Mouse (Mus musculus) neural tube, embryonic 11.5 days (tissue): ENCODE data around the gene Oxld1. TPM values are rescaled to one million over a fixed set of nuclear protein-coding genes. Genes with fewer than 3 reads are reported as not detected.

ENCODE experiments used
- ATAC-seq: fragments of 200-750 bp; cut with Nextera tagmentation; 2 replicates; pipeline ENCODE4 v1.8.0; 2017; ENCODE audit warnings: moderate number of reproducible peaks, mild to moderate bottlenecking, moderate TSS enrichment, moderate library complexity; ENCODE audit not compliant: insufficient read depth, low FRiP score, low TSS enrichment
- DNase-seq: peaks from one replicate; pipeline ENCODE4 v3.0.0-alpha.2; 2015; ENCODE audit warnings: low spot score
- H3K27ac ChIP-seq: fragments of 300-500 bp; sonication (generic); 2 replicates; pipeline ENCODE4 v1.5.1; 2014; ENCODE audit warnings: low read depth, mild to moderate bottlenecking, low read length
- H3K27me3 ChIP-seq: fragments of 300-500 bp; sonication (generic); 2 replicates; pipeline ENCODE4 v1.6.1; 2014; ENCODE audit warnings: mild to moderate bottlenecking, low read length, mixed read lengths; ENCODE audit not compliant: control insufficient read depth, insufficient read depth
- H3K36me3 ChIP-seq: fragments of 300-500 bp; sonication (generic); 2 replicates; pipeline ENCODE4 v1.6.1; 2014; ENCODE audit warnings: mild to moderate bottlenecking, low read length, moderate library complexity, mixed read lengths; ENCODE audit not compliant: control insufficient read depth, insufficient read depth
- H3K4me1 ChIP-seq: fragments of 300-500 bp; sonication (generic); 2 replicates; pipeline ENCODE4 v1.6.1; 2014; ENCODE audit warnings: low read length, mixed read lengths; ENCODE audit not compliant: control insufficient read depth, insufficient read depth
- H3K4me2 ChIP-seq: fragments of 300-500 bp; sonication (generic); 2 replicates; pipeline ENCODE4 v1.6.1; 2014; ENCODE audit warnings: low read depth, mild to moderate bottlenecking, moderate library complexity
- H3K4me3 ChIP-seq: fragments of 300-500 bp; sonication (generic); 2 replicates; pipeline ENCODE4 v1.5.1; 2014; ENCODE audit warnings: low read depth, low read length
- H3K9ac ChIP-seq: fragments of 300-500 bp; sonication (generic); 2 replicates; pipeline ENCODE4 v1.6.1; 2014; ENCODE audit warnings: mild to moderate bottlenecking, low read length
- H3K9me3 ChIP-seq: fragments of 300-500 bp; sonication (generic); 2 replicates; pipeline ENCODE4 v1.6.1; 2016; ENCODE audit warnings: low read length; ENCODE audit not compliant: control insufficient read depth
- WGBS: fragments of 180-500 bp; shearing (Covaris S2); extraction: QIAGEN DNeasy Blood & Tissue Kit; methylation state at CpG from one replicate; pipeline ENCODE4 v1.1.7; 2014; 5-methylcytosine and 5-hydroxymethylcytosine counted together
- polyA plus RNA-seq: library from polyadenylated mRNA; unstranded; fragments of >200 nt; fragmentation: Nextera tagmentation; extraction: Ambion mirVana; gene quantifications from 2 replicates; pipeline ENCODE4 v1.2.1, GENCODE M21; 2014

Oxld1 gene
- 12.0 and 14.4 TPM in 2 replicates for polyA plus RNA-seq

GRCm38 (mm10) chr11:120457772-120458751 lies at the start of gene Oxld1, which contains the start of gene Ccdc137:
Gene Oxld1 (minus strand): TSS chr11:120458068.
Gene Ccdc137 (plus strand): TSS chr11:120458115.
- no peaks in the 10 kb centered on the region for H3K9me3 ChIP-seq
- peaks cover 13% of the 10 kb centered on the region; the same call in 1 of the 2 replicates for H3K36me3 ChIP-seq
- H3K4me2 ChIP-seq = peak within 1 kb of the TSS; percentile 96
- H3K27me3 ChIP-seq = no peaks in the 10 kb centered on the region
- DNase-seq = peak; percentile 84
- 5% methylated on average over 62 of the region's 62 CpGs for WGBS
- peak within 1 kb of the TSS; percentile 86 for H3K9ac ChIP-seq
- H3K27ac ChIP-seq = peak within 1 kb of the TSS; percentile 54; the same call in 1 of the 2 replicates
- ATAC-seq = peak; percentile 87
- H3K4me3 ChIP-seq = peak within 1 kb of the TSS; percentile 76
- H3K4me1 ChIP-seq = peaks cover 7% of the 10 kb centered on the region; the same call in 1 of the 2 replicates

- Histone ChIP-seq H3K27me3 (no peaks in the 10 kb centered on the region), H3K9me3 (no peaks in the 10 kb centered on the region), H3K4me3 (no peak overlapping the region), H3K27ac (no peak overlapping the region), H3K4me1 (peaks cover 5% of the 10 kb centered on the region; the same call in 1 of the 2 replicates), H3K36me3 (no peaks in the 10 kb centered on the region), H3K4me2 (no peak overlapping the region), H3K9ac (no peak overlapping the region)
- no peak for DNase-seq
- WGBS = 51% methylated on average over 4 of the region's 4 CpGs
- no peak for ATAC-seq
Observed at GRCm38 (mm10) chr11:120506899-120507298, 49.0 kb upstream of the Oxld1 start.

- Histone ChIP-seq H3K9ac (no peak overlapping the region), H3K4me3 (no peak overlapping the region), H3K4me2 (no peak overlapping the region), H3K4me1 (peaks cover 5% of the 10 kb centered on the region; the same call in 1 of the 2 replicates), H3K9me3 (no peaks in the 10 kb centered on the region), H3K27ac (no peak overlapping the region), H3K36me3 (no peaks in the 10 kb centered on the region), H3K27me3 (no peaks in the 10 kb centered on the region)
- WGBS = 84% methylated on average over 3 of the region's 3 CpGs
- ATAC-seq (no peak), DNase-seq (no peak)
Observed at GRCm38 (mm10) chr11:120505661-120506060, 47.8 kb upstream of the Oxld1 start.

- DNase-seq (no peak), ATAC-seq (no peak)
- no peaks in the 10 kb centered on the region for H3K9me3 ChIP-seq
- H3K4me1 ChIP-seq = no peaks in the 10 kb centered on the region
- H3K27me3 ChIP-seq = no peaks in the 10 kb centered on the region
- H3K4me3 ChIP-seq = no peak overlapping the region
- peaks cover 10% of the 10 kb centered on the region for H3K36me3 ChIP-seq
- no peak overlapping the region for H3K4me2 ChIP-seq
- H3K27ac ChIP-seq = no peak overlapping the region
- 84% methylated on average over 4 of the region's 4 CpGs for WGBS
- no peak overlapping the region for H3K9ac ChIP-seq
Observed at GRCm38 (mm10) chr11:120501701-120502100, 43.8 kb upstream of the Oxld1 start.

- Histone ChIP-seq H3K36me3 (peaks cover 10% of the 10 kb centered on the region), H3K4me1 (no peaks in the 10 kb centered on the region), H3K9ac (no peak overlapping the region), H3K27ac (no peak overlapping the region), H3K9me3 (no peaks in the 10 kb centered on the region), H3K27me3 (no peaks in the 10 kb centered on the region), H3K4me2 (no peak overlapping the region), H3K4me3 (no peak overlapping the region)
- DNase-seq = no peak
- 73% methylated on average over 6 of the region's 6 CpGs for WGBS
- ATAC-seq = no peak
Observed at GRCm38 (mm10) chr11:120501018-120501417, 43.1 kb upstream of the Oxld1 start.

GRCm38 (mm10) chr11:120500357-120500756 lies 42.5 kb upstream of the Oxld1 start:
- 27% methylated on average over 3 of the region's 3 CpGs for WGBS

GRCm38 (mm10) chr11:120499894-120500293 lies 42.0 kb upstream of the Oxld1 start:
- ATAC-seq = no peak
- no peak for DNase-seq
- Histone ChIP-seq H3K27me3 (no peaks in the 10 kb centered on the region), H3K4me3 (no peak overlapping the region), H3K27ac (no peak overlapping the region), H3K36me3 (peaks cover 14% of the 10 kb centered on the region), H3K4me1 (no peaks in the 10 kb centered on the region), H3K4me2 (no peak overlapping the region), H3K9me3 (no peaks in the 10 kb centered on the region), H3K9ac (no peak overlapping the region)
- 82% methylated on average over 6 of the region's 6 CpGs for WGBS

More at GRCm38 (mm10) chr11:120500357-120500756, 42.5 kb upstream of the Oxld1 start:
- Histone ChIP-seq H3K27ac (no peak overlapping the region), H3K27me3 (no peaks in the 10 kb centered on the region), H3K9ac (no peak overlapping the region), H3K9me3 (no peaks in the 10 kb centered on the region), H3K36me3 (peaks cover 13% of the 10 kb centered on the region), H3K4me1 (no peaks in the 10 kb centered on the region), H3K4me3 (no peak overlapping the region), H3K4me2 (no peak overlapping the region)
- no peak for DNase-seq
- ATAC-seq = no peak

- Histone ChIP-seq H3K36me3 (peaks cover 20% of the 10 kb centered on the region), H3K4me2 (no peak overlapping the region), H3K27ac (no peak overlapping the region), H3K9me3 (no peaks in the 10 kb centered on the region), H3K9ac (no peak overlapping the region), H3K27me3 (no peaks in the 10 kb centered on the region), H3K4me3 (no peak overlapping the region), H3K4me1 (no peaks in the 10 kb centered on the region)
- no peak for ATAC-seq
- no peak for DNase-seq
- 93% methylated on average over 5 of the region's 5 CpGs for WGBS
Observed at GRCm38 (mm10) chr11:120498891-120499290, 41.0 kb upstream of the Oxld1 start.
